Mouse (Mus musculus) lung, postnatal 0 days (tissue): ENCODE data around the gene Casd1.

Experiments
- CTCF ChIP-seq: IDR thresholded peaks from 2 replicates; pipeline ENCODE4 v1.5.1; 2016; ENCODE audit warnings: antibody characterized with exemption, mild to moderate bottlenecking
- EP300 ChIP-seq: IDR thresholded peaks from 2 replicates; pipeline ENCODE4 v1.6.1; 2016; ENCODE audit warnings: antibody characterized with exemption, mild to moderate bottlenecking, control low read depth

DNA sequence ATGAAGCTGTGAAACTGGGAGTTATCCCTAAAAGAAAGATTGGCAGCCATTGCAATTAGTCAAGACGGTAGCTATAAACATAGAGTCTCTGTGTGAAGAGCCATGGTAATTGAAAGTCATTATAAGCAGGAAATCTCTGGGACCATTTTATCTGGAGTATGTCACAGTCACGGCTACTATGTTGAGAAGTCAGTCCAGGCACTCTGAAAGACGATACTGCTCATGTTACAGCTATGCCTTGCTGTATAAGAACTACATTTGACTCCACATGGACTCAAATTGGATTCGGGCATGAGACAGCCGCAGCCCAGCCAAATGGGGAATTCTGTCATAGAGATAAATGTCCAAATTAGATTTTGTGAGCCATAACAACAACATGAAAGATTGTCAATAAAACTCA is 37.2 kb upstream of the Casd1 start:
- TF ChIP-seq CTCF = no peak
- no peak for TF ChIP-seq EP300
